Mouse (Mus musculus): ENCODE measurements at regions not wholly inside any gene's neighbourhood (a gene's known extent, or its start where the extent isn't known, plus 50 kb on each side); places are given as distances from the start of the nearest gene placed in this dataset.

DNA sequence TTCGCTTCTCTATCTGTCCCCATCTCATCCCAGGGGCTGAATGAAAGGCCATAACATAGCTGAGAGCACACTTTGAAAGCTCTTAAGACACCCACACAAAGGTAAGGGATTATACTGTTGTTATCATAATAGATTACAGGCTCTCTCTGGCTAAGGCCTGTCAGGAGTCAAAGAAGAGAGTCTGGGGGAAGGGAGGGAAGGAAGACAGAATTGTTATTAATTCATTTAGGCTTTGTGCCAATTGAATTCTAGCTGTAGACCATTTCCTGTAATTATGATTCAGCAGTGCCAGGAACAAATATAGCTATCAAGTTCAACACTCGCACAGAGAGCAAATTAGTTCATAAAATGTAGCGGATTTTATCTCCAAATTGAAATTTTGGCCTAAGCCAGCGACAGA lies 369.3 kb upstream of the Gm10306 start:
- DNase-seq (ENCODE audit: low spot score in 2 of 2): no peak

DNA sequence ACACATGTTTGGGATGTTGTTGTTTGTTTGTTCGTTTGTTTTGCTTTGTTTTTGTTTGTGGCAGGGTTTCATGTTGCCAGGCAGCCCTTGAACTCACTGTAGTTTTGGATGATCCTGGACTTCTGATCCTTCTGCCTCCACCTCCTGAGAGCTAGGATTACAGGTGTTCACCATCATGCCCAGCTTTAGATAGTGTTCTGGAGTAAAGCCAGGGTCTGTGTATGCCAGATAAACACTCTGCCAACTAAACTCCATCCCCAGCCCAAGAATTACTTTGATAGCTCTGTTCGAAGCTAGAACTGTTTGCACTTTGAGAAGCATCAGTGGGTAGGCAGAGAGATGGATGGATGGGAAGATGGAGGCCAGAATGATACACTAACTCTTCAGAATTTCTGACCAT lies 368.0 kb upstream of the Gm10306 start:
- DNase-seq (ENCODE audit: low spot score in 2 of 2): no peak

DNA sequence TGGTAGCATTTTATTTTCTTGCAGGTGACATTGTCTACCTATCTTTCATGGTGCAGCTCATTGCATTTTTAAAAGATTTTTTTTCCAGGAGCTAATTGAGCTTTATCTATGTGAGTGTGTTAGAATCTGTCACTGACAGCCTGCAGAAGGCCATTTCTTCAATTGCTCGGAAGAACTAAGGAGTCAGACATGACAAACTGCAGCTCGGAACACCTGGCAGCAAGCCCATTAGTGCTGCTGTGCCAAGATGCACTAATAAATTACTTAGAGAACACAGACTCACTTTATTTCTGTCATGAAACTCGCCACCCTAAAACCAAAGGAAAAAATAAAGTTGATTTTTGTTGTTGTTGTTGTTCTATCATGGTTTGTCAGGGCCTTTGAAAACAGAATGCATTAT lies 367.5 kb upstream of the Gm10306 start:
- DNase-seq (ENCODE audit: low spot score in 2 of 2): peak; percentile 6 to 9

DNA sequence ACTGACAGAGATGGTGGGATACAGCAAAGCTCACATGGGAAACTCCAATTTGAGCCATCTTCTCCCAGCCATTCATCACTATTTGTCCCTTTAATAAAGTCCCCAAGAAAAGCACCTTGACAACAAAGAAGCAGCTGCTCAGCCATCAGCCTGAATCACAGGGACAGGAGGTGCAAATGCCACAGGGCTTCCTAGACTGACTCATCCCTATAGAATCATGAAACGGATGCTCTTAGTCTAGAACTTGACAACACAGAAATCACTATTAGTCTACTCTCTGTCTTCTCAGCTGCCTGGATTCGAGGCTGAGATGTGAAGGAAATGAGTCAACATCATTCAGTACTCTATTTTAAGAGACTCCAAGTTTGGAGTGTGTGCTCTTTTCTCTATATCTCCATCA lies 365.4 kb upstream of the Gm10306 start:
- DNase-seq (ENCODE audit: low spot score in 2 of 2): no peak

DNA sequence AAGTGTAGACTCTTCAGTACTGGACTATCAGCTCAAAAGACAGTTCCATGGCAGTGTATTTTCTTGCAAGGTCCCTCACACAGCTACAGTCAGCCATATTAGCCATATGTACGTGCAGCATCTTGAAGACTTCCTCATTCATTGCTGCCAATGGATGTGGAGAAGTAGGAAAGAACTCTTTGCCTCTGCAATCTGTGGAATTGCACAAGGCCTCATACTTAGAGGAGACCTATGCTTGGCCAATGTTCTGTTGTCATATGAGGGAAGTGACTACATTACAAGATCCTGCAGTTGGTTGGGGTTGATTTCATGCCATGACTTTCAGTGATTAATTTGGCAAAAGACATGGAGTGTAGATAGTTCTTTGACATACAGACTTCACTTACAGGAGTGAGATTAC lies 340.1 kb upstream of the Gm10306 start:
- DNase-seq (ENCODE audit: low spot score in 2 of 2): no peak

DNA sequence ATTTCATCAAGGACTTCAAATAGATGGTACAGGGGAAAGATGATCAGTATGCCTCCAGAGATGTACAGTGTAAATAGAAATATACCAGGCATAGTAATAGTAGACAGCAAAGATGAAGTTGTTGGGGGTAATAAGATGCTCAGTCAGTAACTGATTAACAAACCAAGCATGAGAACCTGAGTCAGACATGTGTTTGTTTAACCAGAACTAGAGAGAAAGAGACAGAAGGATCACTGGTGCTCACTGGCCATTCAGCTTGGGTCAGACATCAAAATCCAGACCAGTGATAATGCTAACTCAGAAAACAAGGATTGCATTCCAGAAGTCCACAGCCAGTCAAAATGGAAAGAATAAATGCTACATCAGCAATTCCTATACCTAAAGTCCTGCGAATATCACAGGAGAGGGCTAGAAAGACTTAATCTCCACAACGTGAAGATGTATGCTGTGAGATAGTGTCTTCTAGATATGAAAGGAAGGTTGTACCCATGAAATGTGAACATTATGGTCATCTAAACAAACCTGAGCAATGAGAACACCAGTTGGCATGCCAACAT lies 320.6 kb upstream of the Gm10306 start:
- DNase-seq (ENCODE audit: low spot score in 2 of 2): no peak

DNA sequence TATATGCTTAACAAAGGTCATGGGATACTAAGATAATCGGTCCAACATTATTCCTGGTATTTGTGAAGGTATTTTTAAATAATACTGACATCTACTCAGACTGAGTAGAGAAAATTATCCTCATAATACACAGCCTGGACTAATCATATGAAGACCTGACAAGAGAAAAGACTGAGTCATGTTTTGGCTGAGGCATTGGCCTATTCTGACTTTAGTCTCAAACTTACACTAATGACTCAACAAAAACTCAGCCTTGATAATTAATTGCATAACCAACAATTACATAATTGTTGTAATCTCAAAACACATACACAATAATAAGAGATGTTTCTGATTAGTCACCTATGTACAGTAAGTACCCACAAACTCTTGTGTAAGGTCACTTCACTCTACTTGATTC lies 300.3 kb upstream of the Gm10306 start:
- no peak for DNase-seq (ENCODE audit: low spot score in 2 of 2)

DNA sequence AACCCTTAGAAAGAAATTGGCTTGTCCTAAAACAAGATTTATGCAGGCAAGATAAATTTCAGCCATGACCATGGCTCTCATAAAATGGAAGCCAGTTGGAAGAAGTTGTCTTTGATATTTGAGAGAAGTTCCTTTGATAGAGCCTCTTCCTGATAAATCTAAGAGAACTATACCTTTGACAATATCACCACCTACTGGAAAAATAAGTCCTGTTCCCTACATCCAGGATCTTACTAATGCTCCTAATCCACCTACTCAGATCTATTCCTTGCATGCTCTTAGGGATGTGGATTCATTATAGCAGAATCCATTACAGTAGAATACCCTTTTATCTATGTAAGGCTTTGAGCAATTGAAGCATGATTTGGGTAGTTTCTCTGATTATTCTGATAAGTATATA lies 295.2 kb upstream of the Gm10306 start:
- peak in 1 of 2 experiments; percentile 10 for DNase-seq (ENCODE audit: low spot score in 2 of 2)

DNA sequence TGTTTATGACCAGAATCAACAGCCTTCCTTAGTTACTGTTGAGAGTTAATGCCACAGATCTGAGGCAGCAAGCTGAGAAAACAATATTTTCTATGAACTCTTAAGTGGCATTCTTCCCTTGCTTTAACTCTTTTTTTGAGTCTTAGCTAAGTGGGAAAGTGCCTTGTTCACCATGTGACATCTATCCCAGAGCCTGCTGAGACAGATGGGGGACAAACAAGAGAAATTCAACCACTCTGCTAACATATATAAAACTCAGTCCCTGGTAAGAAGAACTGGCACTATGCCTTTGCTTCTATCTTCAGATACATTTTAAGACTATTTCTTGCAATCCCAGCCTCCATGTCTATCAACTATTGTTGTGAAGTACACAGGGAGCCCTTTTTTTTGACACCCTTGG lies 274.6 kb upstream of the Gm10306 start:
- DNase-seq (ENCODE audit: low spot score in 2 of 2): no peak

DNA sequence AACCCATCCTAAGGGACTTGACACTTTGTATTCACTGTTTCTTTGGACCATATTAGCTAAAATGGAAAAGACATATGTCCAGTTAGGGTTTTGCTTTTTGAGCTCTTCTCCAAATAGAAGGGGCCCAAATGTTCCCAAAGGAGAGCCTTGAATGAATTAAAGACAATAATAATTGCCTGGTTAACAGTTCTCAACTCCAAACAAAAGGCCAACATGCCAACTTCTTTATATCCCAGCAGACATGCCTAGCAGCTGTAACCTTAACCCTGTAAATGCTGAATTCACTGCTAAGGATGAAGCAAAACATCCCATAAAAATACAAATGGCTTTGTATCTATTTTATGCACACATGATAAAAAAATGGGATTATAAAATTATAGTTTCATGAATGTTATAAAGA lies 264.2 kb upstream of the Gm10306 start:
- DNase-seq (ENCODE audit: low spot score in 2 of 2): no peak

DNA sequence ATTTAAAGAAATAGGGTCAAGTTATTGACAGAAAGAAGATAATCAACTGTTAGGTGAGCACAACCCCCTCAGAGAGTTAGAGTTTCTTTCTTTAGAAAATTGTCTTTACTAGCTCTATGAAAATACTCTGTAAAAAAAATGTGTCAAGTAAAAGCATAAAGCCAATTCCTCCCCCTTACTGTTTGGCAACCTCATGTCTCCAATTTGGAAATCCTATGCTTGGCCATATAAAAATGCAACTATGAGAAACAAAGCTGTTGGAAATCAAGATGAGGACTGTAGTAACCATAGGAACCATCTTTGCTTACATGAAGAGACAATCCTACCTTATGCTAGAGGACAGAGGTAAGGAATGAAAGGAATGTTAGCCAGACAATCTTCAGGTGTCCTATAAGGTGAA lies 239.0 kb upstream of the Gm10306 start:
- no peak for DNase-seq (ENCODE audit: low spot score in 2 of 2)

DNA sequence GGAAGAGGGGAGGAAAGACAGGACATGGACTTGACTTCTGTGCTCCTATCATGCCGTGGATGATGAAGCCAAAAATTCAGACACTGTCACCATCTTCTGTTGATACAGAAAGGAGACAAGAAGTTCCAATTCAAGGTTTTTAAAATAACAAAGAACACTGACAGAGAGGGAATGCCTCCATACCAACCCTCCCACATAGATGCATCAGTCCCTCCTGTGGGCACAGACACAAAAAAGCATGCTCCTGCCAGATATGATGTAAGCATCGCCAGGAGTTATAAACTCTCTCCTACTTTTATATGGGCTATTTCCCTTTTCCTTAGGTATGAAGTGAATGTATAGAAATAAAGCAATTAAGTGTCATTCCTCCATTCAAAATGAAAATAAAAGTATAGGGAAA lies 229.6 kb upstream of the Gm10306 start:
- no peak for DNase-seq (ENCODE audit: low spot score in 2 of 2)

DNA sequence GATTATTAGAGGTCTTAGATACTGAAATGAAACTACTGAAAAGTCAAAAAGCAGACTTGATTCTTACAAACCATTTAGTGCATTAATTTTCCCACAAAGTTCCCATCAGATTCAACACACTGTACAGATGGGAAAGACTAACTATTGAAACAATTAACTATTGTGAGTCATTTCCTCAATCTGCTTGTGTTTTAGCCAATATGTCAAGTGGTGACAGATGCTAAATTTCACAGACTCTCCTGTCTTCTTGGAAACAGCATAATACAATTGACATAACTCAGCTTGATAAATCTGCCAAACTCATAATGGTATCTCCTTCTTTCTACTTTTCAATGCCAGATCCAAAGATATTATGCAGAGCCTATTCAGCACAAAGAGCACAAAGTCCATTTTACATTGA lies 213.0 kb upstream of the Gm10306 start:
- DNase-seq (ENCODE audit: low spot score in 2 of 2): peak in 1 of 2 experiments; percentile 86

DNA sequence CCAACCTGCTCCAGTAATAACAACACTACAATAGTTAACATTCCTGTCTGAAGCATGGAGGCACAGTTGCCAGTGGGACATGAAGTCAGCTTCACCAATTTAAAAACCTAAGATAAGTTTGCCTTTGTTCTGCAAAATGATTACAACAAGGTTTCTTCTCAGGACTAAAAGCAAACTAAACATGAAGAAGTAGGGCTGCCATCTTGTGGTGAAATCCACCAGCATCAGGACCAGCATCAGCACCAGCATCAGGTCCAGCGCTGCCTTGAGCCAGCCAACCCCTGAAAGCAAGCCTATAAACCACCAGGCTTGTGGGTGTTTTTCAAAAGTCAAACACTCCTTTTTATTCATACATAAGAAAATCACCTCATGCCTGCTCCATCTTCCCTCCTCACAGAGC lies 207.1 kb upstream of the Gm10306 start:
- peak in 1 of 2 experiments; percentile 24 for DNase-seq (ENCODE audit: low spot score in 2 of 2)

DNA sequence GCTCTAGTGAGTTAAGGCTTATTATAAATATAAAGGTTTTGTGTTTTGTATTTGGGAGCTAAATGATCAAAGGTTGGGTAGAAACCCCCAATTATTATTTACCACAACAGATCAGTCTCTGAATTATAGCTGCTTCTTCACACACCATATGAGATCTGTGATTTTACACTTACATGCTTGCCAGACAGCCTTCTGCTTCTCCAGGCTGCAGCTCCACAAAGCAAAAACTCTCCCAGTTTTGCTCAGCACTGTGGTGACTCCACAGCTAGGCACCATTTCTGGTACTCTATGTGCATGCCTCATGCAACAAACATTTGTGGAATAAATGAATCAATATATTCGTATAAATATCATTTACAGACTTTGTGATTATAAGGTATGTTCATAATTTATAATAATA lies 199.4 kb upstream of the Gm10306 start:
- DNase-seq (ENCODE audit: low spot score in 2 of 2): peak in 1 of 2 experiments; percentile 67

DNA sequence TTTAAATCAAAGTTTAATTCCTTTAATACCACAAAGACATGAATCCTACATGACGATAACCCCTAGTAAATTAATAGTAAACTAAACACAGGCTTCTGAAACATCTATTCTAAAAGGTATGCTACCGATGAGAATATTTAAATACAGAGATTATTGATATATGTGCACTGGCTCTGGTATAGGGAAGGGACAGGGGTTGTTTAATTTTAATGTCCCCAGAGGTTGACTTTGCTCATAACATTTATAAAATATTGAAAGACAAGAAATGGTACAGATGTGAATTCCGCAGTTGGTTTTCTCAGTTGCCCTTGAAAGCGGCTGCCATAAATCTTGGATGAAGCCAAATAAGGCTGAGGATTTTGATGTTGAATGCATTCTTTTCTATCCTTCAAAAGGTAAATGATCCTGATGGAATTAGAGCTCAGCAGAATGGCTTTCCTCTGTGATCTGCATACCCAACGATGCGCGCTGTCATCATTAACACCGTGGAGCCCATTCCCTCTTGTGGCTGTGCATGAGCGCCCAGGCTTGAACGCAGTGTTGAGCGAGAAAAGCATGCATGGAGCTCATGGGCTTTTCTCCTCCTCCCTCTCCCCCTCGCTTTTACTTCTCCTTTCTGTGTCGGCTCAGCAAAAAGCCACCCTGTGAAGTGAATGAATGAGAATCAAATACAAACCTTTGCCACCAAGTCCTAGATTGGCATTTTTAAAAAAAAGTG lies 195.4 kb upstream of the Gm10306 start:
- DNase-seq (ENCODE audit: low spot score in 2 of 2): no peak

DNA sequence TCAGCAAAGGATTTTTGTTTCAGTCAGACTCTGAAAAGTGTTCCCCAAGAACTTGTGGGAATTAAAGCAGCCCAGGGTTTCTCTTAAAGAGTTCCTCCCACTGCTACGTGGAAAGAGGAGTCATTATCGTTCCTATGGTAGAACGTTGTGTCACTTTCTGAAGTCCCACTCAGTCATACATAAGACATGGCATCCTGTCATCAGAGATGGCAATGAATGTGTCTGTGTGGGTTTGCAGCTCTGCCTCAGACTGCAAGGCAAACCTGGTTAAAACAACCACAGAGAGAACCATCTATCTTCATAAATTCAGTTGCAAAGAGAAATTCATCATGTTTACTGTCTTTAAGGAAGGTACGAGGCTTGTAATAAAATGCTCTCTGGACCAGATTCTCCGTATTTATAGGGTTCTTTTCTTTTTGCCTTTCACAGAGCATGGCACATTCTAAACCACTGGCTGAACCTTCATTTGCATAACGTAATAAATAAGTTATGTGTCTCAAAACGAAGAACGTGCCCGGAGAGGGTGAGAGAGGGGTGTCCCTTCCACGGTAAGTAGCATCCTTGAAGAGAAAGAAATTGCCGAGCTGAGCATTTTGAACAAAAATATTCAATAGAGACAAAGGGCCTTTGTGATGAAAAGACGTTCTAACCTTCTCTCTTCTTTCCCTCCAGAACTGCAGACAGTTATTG lies 194.7 kb upstream of the Gm10306 start:
- DNase-seq (ENCODE audit: low spot score in 2 of 2): no peak

DNA sequence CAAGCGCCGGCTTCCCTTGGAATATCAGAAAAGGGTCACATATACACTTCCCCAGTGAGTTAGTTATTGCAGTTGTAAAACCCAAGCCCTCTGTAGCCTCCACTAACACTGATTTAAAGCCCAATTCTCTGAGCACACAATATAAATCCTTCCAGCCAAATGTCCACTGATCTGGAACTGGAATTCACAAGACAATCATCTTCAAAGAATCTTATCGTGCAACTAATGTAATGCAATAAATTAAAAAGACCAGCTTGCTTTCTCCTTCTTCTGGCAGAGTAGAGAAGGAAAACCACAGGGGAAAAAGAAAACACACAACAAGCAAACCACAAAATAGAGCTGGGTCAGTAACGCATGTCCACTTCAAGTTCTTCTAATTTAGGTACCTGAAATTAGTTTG lies 191.0 kb upstream of the Gm10306 start:
- DNase-seq (ENCODE audit: low spot score in 2 of 2): no peak

DNA sequence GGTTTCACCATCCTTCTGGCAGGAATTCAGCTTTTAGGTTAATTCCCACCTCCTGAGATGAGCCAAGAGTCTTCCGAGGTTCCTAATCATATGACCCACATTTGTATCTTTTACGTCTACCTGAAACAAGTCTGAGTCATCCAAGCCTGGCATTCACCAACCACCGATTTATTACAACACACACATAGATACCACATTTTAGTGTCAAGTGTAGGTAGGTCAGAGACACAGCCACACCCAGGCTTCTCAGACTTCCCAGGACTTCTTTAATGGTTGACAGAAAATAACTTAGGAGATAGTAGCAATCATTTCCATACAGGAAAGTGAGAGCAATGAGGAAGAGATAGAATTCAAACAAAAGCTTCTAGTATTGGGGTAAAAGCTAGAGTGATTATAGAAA lies 189.2 kb upstream of the Gm10306 start:
- DNase-seq (ENCODE audit: low spot score in 2 of 2): no peak

DNA sequence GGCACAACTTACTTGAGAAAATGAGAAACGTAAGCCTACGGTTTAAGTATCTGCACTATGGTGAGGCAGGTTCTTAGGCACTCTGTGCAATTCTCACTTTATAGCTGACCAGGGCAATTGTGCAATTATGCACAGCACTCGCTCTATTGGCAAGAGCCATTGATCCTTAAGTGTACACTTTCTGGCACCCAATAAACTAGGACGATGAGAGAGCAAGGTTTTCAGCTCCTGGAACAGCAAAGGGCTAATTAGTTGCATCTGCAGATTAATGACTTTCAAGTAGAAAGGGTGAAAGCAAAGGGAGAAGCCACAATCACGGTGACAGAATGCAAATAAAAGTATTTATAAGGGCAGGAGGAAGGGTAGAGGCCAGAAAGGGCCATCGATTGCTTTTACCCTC lies 185.4 kb upstream of the Gm10306 start:
- DNase-seq (ENCODE audit: low spot score in 2 of 2): no peak

DNA sequence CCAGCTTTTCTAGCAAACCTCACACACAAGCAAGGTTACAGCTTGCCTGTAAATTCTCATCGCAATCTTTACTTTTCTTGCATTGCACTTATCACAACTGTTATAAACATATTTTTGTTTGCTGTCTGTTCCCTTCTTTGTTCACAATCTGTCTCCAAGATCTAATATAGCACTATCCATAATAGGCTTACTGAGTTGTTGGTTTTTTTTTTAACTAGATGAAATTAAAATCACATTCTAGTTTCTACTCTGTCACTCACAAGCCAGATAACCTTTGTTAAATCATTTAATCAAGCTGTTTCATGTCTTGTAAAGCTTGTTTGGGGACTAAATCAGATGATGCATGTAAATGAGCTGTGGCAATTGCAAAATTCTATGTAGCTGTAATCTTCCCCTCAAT lies 180.1 kb upstream of the Gm10306 start:
- DNase-seq (ENCODE audit: low spot score in 2 of 2): no peak

DNA sequence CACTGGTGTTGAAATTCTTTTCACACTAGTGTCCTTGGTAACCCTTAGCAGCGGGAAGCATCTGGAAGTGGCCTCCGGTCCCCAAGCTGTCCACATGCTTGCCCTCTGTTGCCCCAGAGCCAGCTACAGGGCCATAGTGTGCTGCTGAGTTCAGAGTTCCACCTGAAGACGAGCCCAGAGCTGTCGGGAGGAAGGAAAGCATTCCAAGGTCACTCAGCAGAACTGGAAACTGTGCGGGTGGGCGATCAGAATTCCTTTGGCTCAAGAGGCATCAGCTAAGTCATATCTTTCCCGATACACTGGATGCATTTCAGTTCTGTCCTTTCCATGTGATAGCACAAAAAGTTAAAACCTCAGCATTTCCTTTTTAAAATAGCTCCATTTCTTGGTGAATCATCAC lies 170.6 kb upstream of the Gm10306 start:
- DNase-seq (ENCODE audit: low spot score in 2 of 2): no peak

DNA sequence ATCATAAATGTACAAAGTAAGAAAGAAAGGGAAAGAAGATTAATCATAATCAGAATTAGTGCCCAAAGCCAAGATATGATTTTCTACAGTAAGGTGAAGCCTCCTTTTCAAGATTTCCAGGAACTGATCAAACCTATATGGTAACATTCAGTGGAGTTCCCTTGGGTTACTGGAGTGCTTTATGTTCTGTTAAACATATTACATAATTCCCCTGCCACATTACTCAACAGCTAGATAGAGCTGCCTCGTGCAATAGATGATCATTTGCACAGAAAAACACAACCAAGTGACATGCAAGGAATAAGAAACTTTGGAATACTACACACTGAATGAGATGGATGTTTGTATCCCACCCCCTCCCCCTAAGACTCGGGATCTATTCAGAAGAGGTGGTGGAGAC lies 168.0 kb upstream of the Gm10306 start:
- DNase-seq (ENCODE audit: low spot score in 2 of 2): no peak

Measured in layer of hippocampus, postnatal 14 days (tissue).